Mouse (Mus musculus) liver, adult (tissue): Measurements from ENCODE around the gene Igf2bp3.

Experiments
- GATA4 ChIP-seq: IDR thresholded peaks from 2 replicates; pipeline ENCODE4 v1.6.1; 2014; ENCODE audit warnings: mild to moderate bottlenecking, low read length; ENCODE audit not compliant: insufficient replicate concordance

Igf2bp3 gene

GRCm38 (mm10) chr6:49039470-49040180, 175.1 kb downstream of the Igf2bp3 start:
- TF ChIP-seq GATA4, result no peak

DNA sequence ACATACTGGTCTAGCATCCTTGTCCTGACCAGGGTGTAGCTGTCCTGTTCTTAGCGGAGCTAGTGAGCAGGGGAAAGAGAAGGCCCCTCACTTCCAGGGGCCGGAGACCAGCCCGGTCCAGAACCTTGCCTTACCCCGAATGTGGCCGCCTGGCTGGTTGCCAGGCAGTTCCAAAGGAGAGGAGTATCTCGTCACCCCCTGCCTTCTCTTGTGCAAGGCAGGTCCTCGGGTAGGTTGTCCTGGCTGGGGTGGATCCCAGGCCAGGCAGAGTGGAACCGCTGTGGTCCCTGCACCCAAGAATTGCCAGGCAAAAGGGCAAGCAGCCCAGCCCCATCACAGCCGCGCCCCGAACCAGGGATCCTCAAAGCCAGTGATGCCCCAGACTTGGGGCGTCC, 177.5 kb downstream of the Igf2bp3 start:
- TF ChIP-seq GATA4, result no peak

DNA sequence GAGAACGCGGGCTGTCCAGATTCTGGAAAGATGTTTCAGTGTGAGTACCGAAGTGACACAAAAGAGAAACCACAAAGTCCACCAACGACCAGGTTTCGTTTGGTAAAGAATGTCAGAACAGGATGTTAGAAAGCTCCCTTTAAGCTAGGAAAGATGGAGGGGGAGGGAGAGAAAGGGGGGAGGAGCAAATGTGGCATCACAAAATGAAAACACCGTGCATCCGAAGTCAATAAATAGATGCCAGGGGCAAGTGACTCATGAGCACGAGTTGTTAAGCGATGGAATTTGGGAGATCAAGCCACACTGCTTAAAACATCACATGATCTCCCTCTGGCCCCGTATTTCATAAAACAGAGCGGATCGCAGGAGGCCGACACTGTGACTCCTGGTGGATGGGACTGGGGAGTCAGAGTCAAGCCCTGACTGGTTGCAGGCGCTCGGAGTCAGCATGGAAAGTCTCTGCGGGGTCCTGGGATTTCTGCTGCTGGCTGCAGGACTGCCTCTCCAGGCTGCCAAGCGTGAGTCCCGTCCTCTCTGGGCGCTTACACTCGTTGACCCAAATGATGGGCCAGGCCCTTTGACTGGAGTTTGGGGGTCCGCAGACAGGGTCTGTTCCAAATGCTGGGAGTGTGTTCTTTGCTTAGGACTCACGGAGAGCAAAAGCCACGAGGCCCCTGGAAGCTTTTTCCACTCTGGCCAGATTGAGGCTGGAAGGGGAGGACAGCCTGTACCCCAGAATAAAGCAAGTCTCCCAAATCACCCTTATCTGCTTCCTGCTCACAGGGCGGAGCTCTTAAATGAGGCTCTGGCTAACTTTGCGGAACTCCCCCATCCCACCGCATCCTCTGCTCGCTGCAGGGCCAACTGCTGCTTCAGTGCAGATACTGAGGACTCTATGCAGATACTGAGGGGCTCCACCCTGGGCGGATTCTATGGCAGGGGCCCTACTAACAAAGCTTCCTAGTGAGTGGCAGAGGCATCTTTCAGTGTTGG, 178.2 kb downstream of the Igf2bp3 start, which contains the start of gene Gpnmb:
Gpnmb (plus strand) TSS at position 272 of the 993 bp plus-strand sequence.
- TF ChIP-seq GATA4, result no peak
